Comparison of ENCODE assay signal across 7 mouse cellular contexts in genomic region chr11:60931282-60931868, GRCm38 (mm10). TPM values are rescaled to one million over a fixed set of nuclear protein-coding genes. Genes with fewer than 3 reads are reported as not detected.
DNase-seq lines count a peak whose midpoint lies in the region; ATAC-seq and TF ChIP-seq lines count a peak whose summit lies in the region.

No protein-coding gene starts in this region.

- no peak overlapping the region for H3K27ac ChIP-seq in thymus, adult 2 months (ENCODE audit: control insufficient read depth, insufficient read depth, low read length)
- no peak overlapping the region for H3K27ac ChIP-seq in forebrain, embryonic 11.5 days (ENCODE audit: low read depth, low read length)
- H3K27ac ChIP-seq in limb, embryonic 10.5 days, result peak overlapping the region; percentile 89
- H3K27ac ChIP-seq in neural tube, embryonic 13.5 days (replicated peaks), result no peak overlapping the region

- peak overlapping the region; percentile 61 for H3K9ac ChIP-seq in forebrain, embryonic 11.5 days (ENCODE audit: low read length)
- peak overlapping the region; percentile 67 for H3K9ac ChIP-seq in neural tube, embryonic 13.5 days

- H3K4me1 ChIP-seq in thymus, adult 2 months (replicated peaks; ENCODE audit: control insufficient read depth, insufficient read depth, low read length), result peaks cover 30% of the 10 kb centered on the region
- peaks cover 17% of the 10 kb centered on the region for H3K4me1 ChIP-seq in forebrain, embryonic 11.5 days (replicated peaks; ENCODE audit: control insufficient read depth, insufficient read depth, low read length)
- peaks cover 42% of the 10 kb centered on the region for H3K4me1 ChIP-seq in limb, embryonic 10.5 days
- H3K4me1 ChIP-seq in neural tube, embryonic 13.5 days (replicated peaks), result peaks cover 55% of the 10 kb centered on the region

- DNase-seq in thymus, adult 2 months, result no peak
- no peak for DNase-seq in thymus, postnatal 25 days
- DNase-seq in forebrain, embryonic 11.5 days (ENCODE audit: low spot score), result no peak
- no peak for DNase-seq in limb, embryonic 10.5 days (ENCODE audit: low spot score)
- DNase-seq in right cerebral cortex, postnatal 14 days, result no peak
- DNase-seq in frontal cortex, postnatal 10 days (ENCODE audit: low spot score in 2 of 2), result no peak

- ATAC-seq in forebrain, embryonic 11.5 days (replicated peaks; ENCODE audit: low FRiP score), result no peak
- peak; percentile 60; the same call in 1 of the 2 replicates for ATAC-seq in neural tube, embryonic 13.5 days (ENCODE audit: low read depth)

- no peak for TF ChIP-seq POLR2A in thymus, adult 2 months (IDR thresholded peaks at IDR 0.05; ENCODE audit: control insufficient read depth, extremely low read depth, insufficient read depth, low read length, poor library complexity)

- 7% methylated on average over 30 of the region's 30 CpGs for WGBS in thymus, adult 2 months
- 2% methylated on average over 30 of the region's 30 CpGs for WGBS in forebrain, embryonic 11.5 days
- WGBS in limb, embryonic 10.5 days, result 3% methylated on average over 30 of the region's 30 CpGs
- 2% methylated on average over 30 of the region's 30 CpGs for WGBS in neural tube, embryonic 13.5 days

- no peaks in the 10 kb centered on the region for H3K9me3 ChIP-seq in forebrain, embryonic 11.5 days (ENCODE audit: control insufficient read depth, low read length)
- no peaks in the 10 kb centered on the region for H3K9me3 ChIP-seq in limb, embryonic 10.5 days (replicated peaks)
- no peaks in the 10 kb centered on the region for H3K9me3 ChIP-seq in neural tube, embryonic 13.5 days

- peak overlapping the region; percentile 69 for H3K4me2 ChIP-seq in forebrain, embryonic 11.5 days (ENCODE audit: low read depth, low read length, severe bottlenecking)
- peak overlapping the region; percentile 68 for H3K4me2 ChIP-seq in neural tube, embryonic 13.5 days

- H3K36me3 ChIP-seq in thymus, adult 2 months (ENCODE audit: control insufficient read depth, insufficient read depth, low read length), result no peaks in the 10 kb centered on the region
- H3K36me3 ChIP-seq in forebrain, embryonic 11.5 days (ENCODE audit: control insufficient read depth, insufficient read depth, low read length), result no peaks in the 10 kb centered on the region
- H3K36me3 ChIP-seq in limb, embryonic 10.5 days, result peaks cover 17% of the 10 kb centered on the region
- H3K36me3 ChIP-seq in neural tube, embryonic 13.5 days, result no peaks in the 10 kb centered on the region

- TF ChIP-seq CTCF in thymus, adult 2 months (IDR thresholded peaks at IDR 0.05; ENCODE audit: borderline replicate concordance, control insufficient read depth, extremely low read depth, insufficient read depth, low read length, poor library complexity), result no peak

- H3K27me3 ChIP-seq in thymus, adult 2 months (ENCODE audit: control insufficient read depth, insufficient read depth, low read length), result no peaks in the 10 kb centered on the region
- H3K27me3 ChIP-seq in forebrain, embryonic 11.5 days (ENCODE audit: control insufficient read depth, insufficient read depth, low read length), result no peaks in the 10 kb centered on the region
- peaks cover 16% of the 10 kb centered on the region; the same call in 1 of the 2 replicates for H3K27me3 ChIP-seq in limb, embryonic 10.5 days (ENCODE audit: low read depth, poor library complexity, severe bottlenecking)
- H3K27me3 ChIP-seq in neural tube, embryonic 13.5 days, result peaks cover 6% of the 10 kb centered on the region; the same call in 1 of the 2 replicates

- peak overlapping the region; percentile 98 for H3K4me3 ChIP-seq in thymus, adult 2 months (ENCODE audit: control insufficient read depth, insufficient read depth, low read length)
- peak overlapping the region; percentile 77 for H3K4me3 ChIP-seq in forebrain, embryonic 11.5 days (ENCODE audit: low read depth, low read length)
- H3K4me3 ChIP-seq in limb, embryonic 10.5 days, result peak overlapping the region; percentile 90
- peak overlapping the region; percentile 74 for H3K4me3 ChIP-seq in neural tube, embryonic 13.5 days

RNA-seq across cellular contexts. Expression of gene Map2k3, which starts 0.5 kb away (rescaled TPM):
- polyA plus RNA-seq in thymus, adult 2 months (2012; rRNA removed), result 30.9 and 33.1 TPM in 2 replicates
- polyA plus RNA-seq in forebrain, embryonic 11.5 days (2014; fragmentation: Nextera tagmentation; extraction: Ambion mirVana), result 47.3 and 51.0 TPM in 2 replicates
- polyA plus RNA-seq in limb, embryonic 10.5 days (2016; fragmentation: Nextera tagmentation; extraction: Ambion mirVana), result 78.3 and 93.3 TPM in 2 replicates
- 31.4 and 32.0 TPM in 2 replicates for polyA plus RNA-seq in neural tube, embryonic 13.5 days (2015; fragmentation: Nextera tagmentation; extraction: Ambion mirVana)

RNA-seq across cellular contexts. Expression of gene Natd1, which starts 16.8 kb away (rescaled TPM):
- 62.9 and 63.8 TPM in 2 replicates for polyA plus RNA-seq in thymus, adult 2 months (2012; rRNA removed)
- 25.7 and 26.1 TPM in 2 replicates for polyA plus RNA-seq in forebrain, embryonic 11.5 days (2014; fragmentation: Nextera tagmentation; extraction: Ambion mirVana)
- polyA plus RNA-seq in limb, embryonic 10.5 days (2016; fragmentation: Nextera tagmentation; extraction: Ambion mirVana), result 14.2 and 17.0 TPM in 2 replicates
- 28.8 and 30.0 TPM in 2 replicates for polyA plus RNA-seq in neural tube, embryonic 13.5 days (2015; fragmentation: Nextera tagmentation; extraction: Ambion mirVana)

RNA-seq across cellular contexts. Expression of gene Tmem11, which starts 52.3 kb away (rescaled TPM):
- 72.9 and 76.7 TPM in 2 replicates for polyA plus RNA-seq in thymus, adult 2 months (2012; rRNA removed)
- polyA plus RNA-seq in forebrain, embryonic 11.5 days (2014; fragmentation: Nextera tagmentation; extraction: Ambion mirVana), result 59.8 and 70.9 TPM in 2 replicates
- 75.9 and 78.4 TPM in 2 replicates for polyA plus RNA-seq in limb, embryonic 10.5 days (2016; fragmentation: Nextera tagmentation; extraction: Ambion mirVana)
- 52.6 and 56.0 TPM in 2 replicates for polyA plus RNA-seq in neural tube, embryonic 13.5 days (2015; fragmentation: Nextera tagmentation; extraction: Ambion mirVana)
